ENCODE assay signal across 7 mouse cellular contexts in the genomic region with DNA sequence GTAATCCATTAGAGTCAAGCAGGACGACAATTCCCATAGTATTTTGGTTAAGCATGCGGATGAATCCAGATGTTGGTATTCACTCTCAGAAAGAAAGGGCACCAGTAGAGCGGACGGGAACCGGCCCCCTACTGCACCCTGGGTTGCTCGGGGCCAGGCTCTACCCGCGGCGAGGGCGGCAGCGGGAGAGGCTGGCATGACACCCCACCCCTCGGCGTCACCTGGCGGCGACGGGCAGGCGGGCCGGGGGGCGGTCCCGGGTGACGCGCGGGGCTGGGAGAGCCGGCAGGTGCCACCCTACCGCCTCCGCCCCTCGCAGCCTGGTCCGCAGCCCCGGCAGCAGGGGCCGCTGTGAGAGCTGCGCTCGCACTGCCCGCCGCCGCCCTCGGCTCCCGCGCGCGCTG. TPM values are rescaled to one million over a fixed set of nuclear protein-coding genes. Genes with fewer than 3 reads are reported as not detected.
A peak's percentile ranks its signal among the peaks of the same experiment; 100 is the strongest.
DNase-seq lines count a peak whose midpoint lies in the region; ATAC-seq lines count a peak whose summit lies in the region.

Gene Elovl7, plus strand, starts transcription at position 324 of the 404 bp plus-strand sequence.

- peaks cover 28% of the 10 kb centered on the region for H3K27me3 ChIP-seq in limb, embryonic 11.5 days (ENCODE audit: control insufficient read depth, insufficient read depth, low read length)
- peaks cover 46% of the 10 kb centered on the region for H3K27me3 ChIP-seq in midbrain, embryonic 12.5 days

- ATAC-seq in limb, embryonic 11.5 days (ENCODE audit: insufficient number of reproducible peaks, low FRiP score, low TSS enrichment, low read depth) = peak; percentile 82
- peak; percentile 93 for ATAC-seq in midbrain, embryonic 12.5 days (ENCODE audit: low FRiP score, low read depth)

- H3K4me2 ChIP-seq in limb, embryonic 11.5 days (ENCODE audit: low read depth, severe bottlenecking) = peak within 1 kb of the TSS; percentile 100
- H3K4me2 ChIP-seq in midbrain, embryonic 12.5 days (replicated peaks) = peak within 1 kb of the TSS; percentile 100

- peak within 1 kb of the TSS; percentile 61 for H3K4me3 ChIP-seq in limb, embryonic 11.5 days (ENCODE audit: low read depth, low read length)
- H3K4me3 ChIP-seq in midbrain, embryonic 12.5 days = peak within 1 kb of the TSS; percentile 79

- H3K9ac ChIP-seq in limb, embryonic 11.5 days (ENCODE audit: low read length) = peak within 1 kb of the TSS; percentile 49; the same call in 1 of the 2 replicates
- peak within 1 kb of the TSS; percentile 68 for H3K9ac ChIP-seq in midbrain, embryonic 12.5 days (replicated peaks)

- H3K27ac ChIP-seq in limb, embryonic 11.5 days (replicated peaks; ENCODE audit: low read depth, low read length) = no peak within 1 kb of the TSS
- no peak within 1 kb of the TSS for H3K27ac ChIP-seq in midbrain, embryonic 12.5 days (replicated peaks)

- no peaks in the 10 kb centered on the region for H3K36me3 ChIP-seq in limb, embryonic 11.5 days (ENCODE audit: control insufficient read depth, insufficient read depth, low read length)
- no peaks in the 10 kb centered on the region for H3K36me3 ChIP-seq in midbrain, embryonic 12.5 days

- H3K9me3 ChIP-seq in limb, embryonic 11.5 days (ENCODE audit: control insufficient read depth, low read length) = no peaks in the 10 kb centered on the region
- H3K9me3 ChIP-seq in midbrain, embryonic 12.5 days = no peaks in the 10 kb centered on the region

- DNase-seq in adrenal gland, postnatal 14 days = peak; percentile 84
- DNase-seq in embryo, embryonic 11 days = peak; percentile 78
- peak; percentile 37 to 57 for DNase-seq in heart, adult 18-20 months
- peak; percentile 91 for DNase-seq in kidney, adult 18-20 months
- DNase-seq in limb, embryonic 11.5 days (ENCODE audit: low spot score) = no peak
- peak; percentile 57 to 65 for DNase-seq in spleen, adult 18-20 months

- H3K4me1 ChIP-seq in limb, embryonic 11.5 days (ENCODE audit: control insufficient read depth, insufficient read depth, low read length) = no peaks in the 10 kb centered on the region
- H3K4me1 ChIP-seq in midbrain, embryonic 12.5 days = peaks cover 16% of the 10 kb centered on the region; the same call in 1 of the 2 replicates

- under 1% methylated on average over 27 of the region's 40 CpGs for WGBS in limb, embryonic 11.5 days
- WGBS in midbrain, embryonic 12.5 days = under 1% methylated on average over 27 of the region's 40 CpGs

RNA-seq across cellular contexts. Expression of gene Elovl7, which starts in this region (rescaled TPM):
- 3.2 and 3.5 TPM in 2 replicates for total RNA-seq in adrenal gland, postnatal 14 days (2021)
- under 1 TPM; 0.15 to 0.26 TPM for total RNA-seq in heart, adult 18-20 months (2021)
- polyA plus RNA-seq in limb, embryonic 11.5 days (2014; fragmentation: Nextera tagmentation; extraction: Ambion mirVana) = 0.91 and 1.5 TPM in 2 replicates
- polyA plus RNA-seq in midbrain, embryonic 12.5 days (2016; fragmentation: Nextera tagmentation; extraction: Ambion mirVana) = 0.52 and 0.85 TPM in 2 replicates

Comparison
In these comparisons a context has a peak if more than half of its experiments do, and no peak if none do; other contexts are left out.
1. Peak in DNase-seq in heart, adult 18-20 months; RNA of the gene not detected or under 1 TPM.
2. Peak in ATAC-seq, H3K4me3 ChIP-seq, H3K9ac ChIP-seq and H3K4me2 ChIP-seq in midbrain, embryonic 12.5 days; RNA of the gene not detected or under 1 TPM.